Mouse (Mus musculus) left cerebral cortex, postnatal 14 days (tissue): ENCODE results near the gene Ckap5. TPM values are rescaled to one million over a fixed set of nuclear protein-coding genes. Genes with fewer than 3 reads are reported as not detected.
"Not testable (repeated sequence)": the region's sequence is repeated elsewhere in the genome, so short reads cannot be mapped to it uniquely, and the experiment has no call there.

Experiments
- DNase-seq, 2 experiments: peaks; one replicate each; pipeline ENCODE4 v3.0.0; 2021 to 2022; ENCODE audit warnings: low spot score in 2 of 2, mixed read lengths in 1 of 2
- intact Hi-C: fragments of 180-260 bp; cut with DNase I; formaldehyde crosslinking; loops from one replicate; pipeline ENCODE4 v1.15.1; 2025
- long read RNA-seq, 2 experiments: library from polyadenylated mRNA; stranded (forward); transcript quantifications; one replicate each; pipeline ENCODE4 v2.0.0; 2021
- total RNA-seq, 2 experiments: library from RNA; stranded (reverse); gene quantifications; 2 replicates each; pipeline ENCODE4 v1.2.3; 2021

Ckap5 gene
- total RNA-seq, result 100 to 1,000 TPM; 119 to 124 TPM
- long read RNA-seq, experiment 1, full-length matches to known transcripts, result 36 of 105 reads
- long read RNA-seq, experiment 1, partial matches to known transcripts, result 56 of 105 reads
- long read RNA-seq, experiment 1, other reads (novel, unspliced or antisense), result 13 of 105 reads
- long read RNA-seq, experiment 2, full-length matches to known transcripts, result 16 of 80 reads
- long read RNA-seq, experiment 2, partial matches to known transcripts, result 55 of 80 reads
- long read RNA-seq, experiment 2, other reads (novel, unspliced or antisense), result 9 of 80 reads

DNA sequence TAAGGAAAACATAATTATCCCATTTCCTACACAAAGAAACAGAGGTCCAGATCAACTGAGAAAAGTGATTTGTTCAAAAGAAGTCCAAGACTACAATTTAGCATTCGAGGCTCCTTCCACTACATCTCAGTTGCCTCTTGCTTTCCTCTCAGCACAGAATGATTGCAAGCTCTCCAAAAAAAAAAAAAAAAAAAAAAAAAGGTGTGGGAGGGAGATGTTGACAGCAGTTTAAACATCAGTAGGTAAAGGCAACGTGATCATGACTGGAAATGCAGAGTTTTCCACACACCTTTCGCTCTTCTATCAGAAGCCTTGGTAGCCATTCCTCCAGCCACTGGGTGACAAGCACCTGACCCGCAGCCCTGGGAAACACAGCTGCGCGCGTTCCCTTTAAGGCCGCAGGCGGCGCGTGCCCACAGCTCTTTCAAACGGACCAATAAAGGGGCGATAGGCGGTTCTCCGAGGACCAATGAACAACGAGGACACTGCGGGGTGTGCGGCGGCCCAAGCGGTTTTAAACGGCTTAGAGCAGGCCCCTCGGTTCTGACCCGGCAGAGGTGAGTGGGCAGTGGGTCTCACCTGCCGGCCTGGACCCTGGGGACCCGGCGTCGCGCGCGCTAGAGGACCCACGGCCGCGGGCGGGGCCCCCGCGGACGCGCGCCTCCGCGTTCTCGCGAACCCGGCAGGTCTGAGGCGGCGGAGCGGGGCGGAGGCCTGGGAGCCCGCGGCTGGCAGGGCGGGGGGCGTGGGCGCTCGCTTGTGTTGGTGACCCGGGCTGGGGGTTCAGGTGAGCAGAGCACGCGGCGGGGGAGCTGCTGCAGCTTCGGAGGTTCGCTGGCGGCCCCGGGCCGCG, at the start of gene Ckap5:
Ckap5 (plus strand) TSS at position 469 of the 853 bp plus-strand sequence.
- peak; percentile 93 to 95 for DNase-seq
- intact Hi-C loops, result no loop called here

DNA sequence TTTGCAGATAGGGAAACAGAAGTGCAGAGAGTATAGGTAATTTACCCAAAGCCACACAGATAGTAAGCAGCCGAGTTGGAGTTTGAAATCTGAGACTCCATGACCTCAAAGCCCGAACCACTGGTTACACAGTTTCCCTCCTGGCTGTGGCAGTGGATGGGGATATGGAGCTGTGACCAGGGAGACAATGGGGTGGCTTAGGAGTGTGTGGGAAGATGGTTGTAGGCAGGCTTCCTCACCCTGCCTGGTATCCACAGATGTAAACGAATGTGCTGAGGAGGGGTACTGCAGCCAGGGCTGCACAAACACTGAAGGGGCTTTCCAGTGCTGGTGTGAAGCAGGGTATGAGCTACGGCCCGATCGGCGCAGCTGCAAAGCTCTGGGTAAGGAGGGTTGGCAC, 49.7 kb upstream of the Ckap5 start:
- intact Hi-C loops, result no loop called here
- DNase-seq, result no peak

DNA sequence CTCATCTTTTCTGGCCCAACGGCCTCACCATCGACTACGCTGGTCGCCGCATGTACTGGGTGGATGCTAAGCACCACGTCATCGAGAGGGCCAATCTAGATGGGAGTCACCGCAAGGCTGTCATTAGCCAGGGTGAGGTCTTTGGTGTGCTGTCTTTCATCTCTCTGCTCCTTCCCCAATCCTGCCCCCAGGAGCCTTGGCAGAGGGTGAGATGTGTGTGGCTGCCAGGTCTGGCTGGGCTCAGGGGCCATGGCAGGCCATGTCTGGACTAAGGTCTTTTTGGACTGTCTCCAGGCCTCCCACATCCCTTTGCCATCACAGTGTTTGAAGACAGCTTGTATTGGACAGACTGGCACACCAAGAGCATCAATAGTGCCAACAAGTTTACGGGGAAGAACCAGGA, 46.2 kb upstream of the Ckap5 start:
- intact Hi-C loops, result loop anchor here (2.0 kb wide), 1 partner anchor 194 kb away; no protein-coding TSS in a partner anchor

DNA sequence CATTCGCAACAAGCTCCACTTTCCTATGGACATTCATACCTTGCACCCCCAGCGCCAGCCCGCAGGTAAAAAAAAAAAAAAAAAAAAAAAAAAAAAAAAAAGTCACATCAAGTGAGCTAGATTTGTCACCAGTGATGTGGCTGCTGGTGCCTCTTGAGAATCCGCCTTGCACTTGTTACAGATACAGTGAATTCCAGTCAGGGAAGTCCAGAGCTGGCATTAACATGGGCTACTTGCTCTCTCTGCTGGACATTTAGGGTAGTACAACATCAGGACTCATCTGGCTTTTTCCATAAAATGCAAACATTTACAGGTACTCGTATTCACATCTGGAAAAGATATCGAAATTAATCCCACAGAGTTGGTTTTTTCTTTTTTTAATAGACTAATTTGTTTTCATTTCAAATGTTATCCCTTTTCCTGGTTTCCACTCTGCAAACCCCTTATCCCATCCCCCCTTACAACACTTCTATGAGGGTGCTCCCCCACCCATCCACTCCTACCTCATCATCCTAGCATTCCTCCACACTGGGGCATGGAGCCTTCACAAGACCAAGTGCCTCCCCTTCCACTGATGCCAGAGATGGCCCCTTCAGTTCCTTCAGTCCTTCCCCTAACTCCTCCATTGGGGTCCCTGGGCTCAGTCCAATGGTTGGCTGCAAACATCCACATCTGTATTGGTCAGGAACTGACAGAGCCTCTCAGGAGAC, 45.6 kb upstream of the Ckap5 start:
- peak; percentile 82 to 90 for DNase-seq
- intact Hi-C loops, result loop anchor here (2.0 kb wide), 1 partner anchor 194 kb away; no protein-coding TSS in a partner anchor

More for the DNA sequence above, 46.2 kb upstream of the Ckap5 start:
- DNase-seq, result no peak

DNA sequence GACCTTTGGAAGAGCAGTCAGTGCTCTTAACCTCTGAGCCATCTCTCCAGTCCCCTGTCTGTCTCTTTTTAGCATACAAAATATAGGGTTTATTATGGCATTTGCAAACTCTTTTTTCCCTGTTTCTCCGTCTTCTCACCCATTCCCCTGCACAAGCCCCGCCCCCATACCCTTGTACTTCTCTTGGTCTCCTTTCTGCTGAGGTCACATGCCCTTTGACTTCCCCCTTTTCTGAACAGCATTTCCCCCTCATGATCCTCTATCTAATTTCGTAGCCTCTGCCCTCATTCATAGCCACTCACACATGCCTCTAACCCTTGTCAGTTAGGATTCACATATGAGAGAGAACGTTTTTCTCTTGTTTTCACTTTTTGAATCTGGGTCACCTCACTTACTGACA, 41.9 kb upstream of the Ckap5 start:
- intact Hi-C loops, result no loop called here
- no peak for DNase-seq

DNA sequence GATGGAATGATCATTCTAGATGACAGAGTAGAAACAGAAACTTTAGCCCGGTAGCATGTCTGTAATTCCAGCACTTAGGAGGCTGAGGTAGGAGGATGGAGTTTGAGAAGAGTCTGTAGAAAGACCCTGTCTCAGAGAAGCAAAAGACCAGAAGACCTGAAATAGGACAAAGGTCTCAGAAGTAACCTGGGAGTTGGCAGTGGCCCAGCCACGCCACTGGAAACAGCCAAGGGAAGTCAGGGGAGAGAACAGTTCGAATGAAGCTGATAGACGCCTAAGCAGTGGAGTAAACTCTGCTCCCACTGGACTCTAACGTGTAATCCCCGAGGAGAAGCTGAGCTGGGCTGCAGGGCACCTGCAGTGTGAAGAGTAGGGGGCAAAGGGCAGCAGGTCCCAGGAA, 41.3 kb upstream of the Ckap5 start:
- intact Hi-C loops, result no loop called here

DNA sequence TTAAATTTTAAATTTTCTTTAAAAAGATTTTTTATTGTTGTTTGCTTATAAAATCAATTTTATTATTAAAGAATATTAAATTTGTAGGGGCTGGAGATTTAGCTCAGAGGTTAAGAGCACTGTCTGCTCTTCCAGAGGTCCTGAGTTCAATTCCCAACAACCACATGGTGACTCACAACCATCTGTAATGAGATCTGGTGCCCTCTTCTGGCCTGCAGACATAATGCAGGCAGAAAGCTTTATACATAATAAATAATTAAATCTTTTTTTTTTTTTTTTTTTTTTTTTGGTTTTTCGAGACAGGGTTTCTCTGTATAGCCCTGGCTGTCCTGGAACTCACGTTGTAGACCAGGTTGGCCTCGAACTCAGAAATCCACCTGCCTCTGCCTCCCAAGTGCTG, 39.3 kb upstream of the Ckap5 start:
- intact Hi-C loops, result not testable (repeated sequence)
- peak; percentile 47 to 57 for DNase-seq

More for the DNA sequence above, 41.3 kb upstream of the Ckap5 start:
- no peak for DNase-seq

DNA sequence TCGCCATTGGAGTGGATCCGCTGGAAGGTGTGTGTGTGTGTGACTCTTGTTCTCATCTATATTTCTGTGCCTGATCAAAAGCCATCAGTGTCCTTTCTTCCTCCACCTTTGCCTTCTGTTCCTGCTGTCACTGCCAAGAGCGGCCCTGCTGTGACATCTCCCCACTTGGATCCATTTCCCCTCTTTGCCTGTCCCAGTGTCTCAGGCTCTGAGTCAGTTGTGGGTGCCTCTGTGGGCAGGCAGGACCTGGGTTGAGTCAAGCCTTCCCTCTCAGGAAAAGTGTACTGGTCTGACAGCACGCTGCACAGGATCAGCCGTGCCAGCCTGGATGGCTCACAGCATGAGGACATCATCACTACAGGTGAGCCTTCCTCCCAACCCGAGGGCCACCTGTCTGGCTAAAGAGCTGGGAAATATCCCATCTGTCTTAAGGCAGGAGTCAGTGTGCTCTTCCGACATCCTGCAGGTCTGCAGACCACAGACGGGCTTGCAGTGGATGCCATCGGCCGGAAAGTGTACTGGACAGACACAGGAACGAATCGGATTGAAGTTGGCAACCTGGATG, 34.4 kb upstream of the Ckap5 start:
- intact Hi-C loops, result no loop called here
- no peak for DNase-seq

DNA sequence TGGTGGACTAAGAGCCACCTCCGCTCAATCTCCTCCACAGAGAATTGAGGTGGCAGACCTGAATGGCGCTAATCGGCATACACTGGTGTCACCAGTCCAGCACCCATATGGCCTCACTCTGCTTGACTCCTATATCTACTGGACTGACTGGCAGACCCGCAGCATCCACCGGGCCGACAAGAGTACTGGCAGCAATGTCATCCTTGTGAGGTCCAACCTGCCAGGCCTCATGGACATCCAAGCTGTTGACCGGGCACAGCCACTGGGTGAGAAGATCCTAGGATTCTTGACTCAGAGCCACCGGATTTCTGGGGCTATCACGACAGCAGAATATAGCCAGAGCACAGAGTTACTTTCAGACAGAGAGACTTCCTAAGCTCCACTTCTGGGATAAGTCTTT, 32.6 kb upstream of the Ckap5 start:
- no peak for DNase-seq
- intact Hi-C loops, result no loop called here

DNA sequence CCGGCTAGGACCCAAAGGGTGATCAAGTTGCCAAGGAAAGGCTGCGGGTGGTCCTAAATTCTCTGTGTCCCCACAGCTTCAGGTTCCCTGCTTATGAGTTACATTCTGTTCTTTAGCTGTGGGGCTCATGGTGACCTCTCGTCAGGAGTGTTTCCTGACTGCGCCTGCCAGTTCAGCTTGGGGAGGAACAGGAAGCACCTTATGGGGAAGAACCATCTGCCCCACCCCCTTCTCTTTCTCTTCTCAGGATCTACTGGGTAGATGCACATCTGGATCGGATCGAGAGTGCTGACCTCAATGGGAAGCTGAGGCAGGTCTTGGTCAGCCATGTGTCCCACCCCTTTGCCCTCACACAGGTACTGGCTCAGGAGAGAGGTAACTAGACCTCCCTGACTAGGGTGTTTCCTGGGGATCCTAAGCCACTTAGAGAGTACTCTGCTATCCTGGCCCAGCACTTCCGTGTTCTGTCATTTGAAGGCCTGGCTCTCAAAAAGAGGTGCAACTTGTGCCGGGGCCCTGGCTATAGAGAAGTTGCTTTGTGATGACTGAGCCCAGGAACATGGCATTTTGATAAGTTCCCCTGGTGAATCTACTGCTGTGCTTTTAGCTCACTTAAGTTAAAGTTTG, 28.4 kb upstream of the Ckap5 start:
- DNase-seq, result no peak
- intact Hi-C loops, result no loop called here

DNA sequence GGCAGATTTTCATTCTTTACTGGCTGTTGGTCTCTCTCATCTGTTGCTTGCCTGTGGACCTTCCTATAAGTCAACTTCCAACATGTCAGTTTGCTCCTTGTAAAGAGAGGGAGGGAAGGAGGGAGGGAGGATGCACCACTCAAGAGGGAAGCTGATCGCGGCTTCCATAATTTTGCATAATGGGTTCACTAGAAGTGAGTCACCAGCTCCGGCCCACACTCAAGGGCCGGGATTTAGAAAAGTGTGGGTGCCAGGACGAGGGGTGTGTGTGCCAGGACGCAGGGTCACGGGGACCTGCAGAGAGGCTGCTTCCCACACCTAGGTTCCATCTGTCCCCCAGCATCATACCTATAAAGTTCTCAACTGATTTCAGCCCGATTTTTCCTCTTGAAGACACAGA, 18.5 kb upstream of the Ckap5 start:
- intact Hi-C loops, result no loop called here
- no peak for DNase-seq

DNA sequence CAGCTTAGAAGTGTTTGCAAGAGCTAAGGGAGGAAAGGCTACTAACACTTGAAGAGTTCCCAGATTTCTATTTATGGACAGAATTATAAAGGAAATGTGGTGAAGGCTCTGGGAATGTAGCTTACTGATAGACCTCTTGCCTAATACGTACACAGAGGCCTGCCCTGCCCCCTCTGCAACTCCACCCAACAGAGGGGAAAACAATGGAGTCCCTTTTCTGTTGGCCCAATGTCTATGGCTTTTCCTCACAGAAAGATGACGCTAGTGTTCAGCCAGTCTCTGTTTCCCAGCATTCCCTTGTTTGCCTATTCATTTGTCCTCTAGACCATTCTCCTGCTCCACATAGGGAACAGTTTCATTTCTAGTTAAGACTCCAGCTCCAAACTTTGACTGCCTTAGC, 9.4 kb upstream of the Ckap5 start:
- intact Hi-C loops, result no loop called here
- DNase-seq, result no peak

DNA sequence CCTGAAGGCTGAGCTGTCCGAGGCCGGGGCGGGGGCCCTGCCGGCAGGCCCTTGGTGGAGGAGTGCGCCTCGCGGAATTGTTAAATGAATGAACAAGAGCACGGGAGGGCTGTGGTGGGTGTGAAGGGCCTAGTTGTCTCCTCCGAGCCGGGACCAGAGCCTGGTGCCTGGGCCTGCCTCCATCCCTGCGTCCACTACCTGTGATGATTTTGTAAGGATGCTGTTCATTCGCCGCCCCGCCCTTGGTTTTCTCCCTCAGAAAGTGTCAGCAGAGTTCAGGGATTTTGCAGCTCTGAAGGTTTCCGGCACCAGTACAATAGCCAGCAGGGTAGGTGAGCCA, 555 bp downstream of the Ckap5 start:
- DNase-seq, result peak; percentile 31 to 42
- intact Hi-C loops, result no loop called here

DNA sequence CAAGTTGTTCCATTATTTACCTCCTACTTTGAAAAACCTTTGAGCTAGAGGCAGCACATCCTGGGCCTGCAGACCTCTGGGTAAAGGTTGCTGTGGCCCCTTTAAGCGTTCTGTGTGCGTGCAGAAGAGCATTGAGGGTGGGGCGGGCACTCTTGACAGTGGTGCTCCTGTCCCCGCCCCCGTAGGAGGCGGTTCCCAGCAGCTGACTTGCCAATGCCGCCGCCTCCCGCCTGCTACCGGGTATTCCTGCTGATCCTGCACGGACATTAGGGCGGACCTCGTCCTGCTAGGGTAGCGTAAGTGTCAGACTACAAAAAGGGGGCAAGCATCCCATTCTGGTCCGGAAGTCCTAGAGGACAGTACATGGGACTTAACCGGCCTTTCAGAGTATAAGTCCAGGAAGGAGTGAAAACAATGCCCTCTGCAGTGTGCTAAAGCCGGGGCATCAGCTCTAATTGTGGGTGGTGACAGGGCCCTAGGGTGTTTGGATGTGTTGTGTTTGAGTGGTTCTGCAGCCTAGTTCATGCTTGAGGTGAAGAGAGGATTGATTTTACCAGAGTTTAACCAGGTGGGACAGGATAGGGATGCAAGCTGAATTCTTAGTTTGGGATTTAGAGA, 11.1 kb downstream of the Ckap5 start:
- DNase-seq, result peak; percentile 43 to 67
- intact Hi-C loops, result no loop called here

DNA sequence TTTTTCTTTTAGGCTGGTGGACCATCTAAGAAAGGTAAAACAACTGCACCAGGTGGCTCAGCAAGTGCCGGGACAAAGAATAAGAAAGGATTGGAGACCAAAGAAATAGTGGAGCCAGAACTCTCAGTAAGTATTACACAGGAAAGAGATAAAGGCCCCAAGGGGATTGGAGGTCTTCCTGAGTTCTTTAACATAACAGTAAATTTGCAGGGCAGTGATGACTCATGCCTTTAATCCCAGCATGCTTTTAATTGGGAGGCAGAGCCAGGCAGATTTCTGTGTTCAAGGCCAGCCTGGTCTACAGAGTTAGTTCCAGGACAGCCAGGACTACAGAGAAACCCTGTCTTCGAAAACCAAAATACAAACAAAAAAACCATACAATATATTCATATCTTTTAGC, 41.6 kb downstream of the Ckap5 start:
- intact Hi-C loops, result loop anchor here (5.0 kb wide), 1 partner anchor 34 kb away; no protein-coding TSS in a partner anchor
- DNase-seq, result no peak

DNA sequence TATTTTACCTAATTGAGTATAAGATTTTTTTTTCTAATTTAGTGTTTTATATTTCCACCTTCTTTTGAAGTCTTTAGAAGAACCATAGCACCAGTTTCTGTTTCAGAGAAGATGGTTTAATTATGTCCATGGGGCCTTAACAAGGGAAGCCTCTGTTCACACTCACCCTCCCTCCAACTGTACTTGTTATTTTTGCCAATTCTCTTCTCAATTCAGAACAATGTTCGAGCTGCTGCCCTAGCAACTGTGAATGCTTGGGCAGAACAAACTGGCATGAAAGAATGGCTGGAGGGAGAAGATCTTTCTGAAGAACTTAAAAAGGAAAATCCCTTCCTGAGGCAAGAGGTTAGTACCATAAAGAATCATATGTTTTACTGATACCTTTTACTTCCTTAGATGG, 54.3 kb downstream of the Ckap5 start:
- intact Hi-C loops, result loop anchor here (10.0 kb wide), 1 partner anchor 416 kb away; no protein-coding TSS in a partner anchor
- peak; percentile 30 to 32 for DNase-seq

DNA sequence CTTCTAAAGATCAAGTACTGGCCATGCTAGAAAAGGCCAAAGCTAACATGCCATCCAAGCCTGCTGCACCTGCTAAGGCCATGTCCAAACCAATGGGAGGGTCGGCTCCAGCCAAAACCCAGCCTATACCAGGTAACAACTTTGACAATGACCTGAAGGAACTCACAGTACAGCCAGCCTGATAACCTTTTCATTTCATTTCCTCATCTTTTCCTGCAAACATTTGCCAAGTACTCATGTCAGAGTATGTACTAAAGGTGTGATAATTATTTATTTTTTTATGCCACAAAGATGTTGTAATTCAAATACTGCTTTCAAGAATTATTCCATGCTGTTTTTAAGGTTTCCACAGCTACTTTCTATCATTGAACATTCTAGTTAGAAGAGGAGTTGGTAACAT, 59.7 kb downstream of the Ckap5 start:
- intact Hi-C loops, result loop anchor here (10.0 kb wide), 1 partner anchor 421 kb away; no protein-coding TSS in a partner anchor
- no peak for DNase-seq

DNA sequence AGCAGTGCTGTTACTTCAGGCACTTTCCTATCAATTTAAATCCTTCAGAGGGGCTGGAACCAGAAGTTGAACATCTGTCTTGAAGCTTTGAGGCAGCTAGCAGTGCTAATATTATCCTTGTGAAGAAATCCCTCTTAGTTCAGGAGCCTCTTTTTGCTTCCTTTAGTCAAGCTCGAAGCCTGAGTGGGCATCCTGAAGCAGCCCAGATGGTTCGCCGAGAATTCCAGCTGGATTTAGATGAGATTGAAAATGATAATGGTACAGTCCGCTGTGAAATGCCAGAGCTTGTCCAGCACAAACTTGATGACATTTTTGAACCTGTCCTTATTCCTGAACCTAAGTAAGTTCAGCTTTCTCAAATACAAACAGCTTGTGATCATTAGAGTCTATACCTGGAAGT, 73.9 kb downstream of the Ckap5 start:
- DNase-seq, result peak; percentile 28 to 50
- intact Hi-C loops, result loop anchor here (5.0 kb wide), 1 partner anchor 33 kb away; no protein-coding TSS in a partner anchor

DNA sequence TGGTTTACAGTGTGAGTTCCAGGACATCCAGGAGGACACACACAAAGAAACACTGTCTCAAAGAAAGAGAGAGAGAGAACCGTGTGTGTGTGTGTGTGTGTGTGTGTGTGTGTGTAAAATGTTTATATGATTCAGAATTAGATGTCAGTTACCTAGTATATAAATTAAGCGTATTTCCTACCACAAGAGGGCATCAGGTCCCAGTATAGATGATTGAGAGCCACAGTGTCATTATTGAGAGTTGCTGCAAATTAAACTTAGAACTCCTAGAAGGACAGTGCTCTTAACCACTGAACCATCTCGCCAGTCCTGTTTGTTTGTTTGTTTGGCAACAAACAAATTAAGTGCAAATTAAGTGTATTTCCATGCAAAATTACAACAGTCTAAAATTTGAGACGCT, 75.8 kb downstream of the Ckap5 start:
- DNase-seq, result no peak
- intact Hi-C loops, result loop anchor here (5.0 kb wide), 1 partner anchor 35 kb away; no protein-coding TSS in a partner anchor
